Mouse (Mus musculus) kidney, postnatal 4 days (tissue): Measurements from ENCODE around the gene Ofcc1.

Experiments used
- DNase-seq, 2 experiments: peaks; one replicate each; pipeline ENCODE4 v3.0.0; 2021; ENCODE audit warnings: mixed read lengths in 2 of 2

The Ofcc1 gene

DNA sequence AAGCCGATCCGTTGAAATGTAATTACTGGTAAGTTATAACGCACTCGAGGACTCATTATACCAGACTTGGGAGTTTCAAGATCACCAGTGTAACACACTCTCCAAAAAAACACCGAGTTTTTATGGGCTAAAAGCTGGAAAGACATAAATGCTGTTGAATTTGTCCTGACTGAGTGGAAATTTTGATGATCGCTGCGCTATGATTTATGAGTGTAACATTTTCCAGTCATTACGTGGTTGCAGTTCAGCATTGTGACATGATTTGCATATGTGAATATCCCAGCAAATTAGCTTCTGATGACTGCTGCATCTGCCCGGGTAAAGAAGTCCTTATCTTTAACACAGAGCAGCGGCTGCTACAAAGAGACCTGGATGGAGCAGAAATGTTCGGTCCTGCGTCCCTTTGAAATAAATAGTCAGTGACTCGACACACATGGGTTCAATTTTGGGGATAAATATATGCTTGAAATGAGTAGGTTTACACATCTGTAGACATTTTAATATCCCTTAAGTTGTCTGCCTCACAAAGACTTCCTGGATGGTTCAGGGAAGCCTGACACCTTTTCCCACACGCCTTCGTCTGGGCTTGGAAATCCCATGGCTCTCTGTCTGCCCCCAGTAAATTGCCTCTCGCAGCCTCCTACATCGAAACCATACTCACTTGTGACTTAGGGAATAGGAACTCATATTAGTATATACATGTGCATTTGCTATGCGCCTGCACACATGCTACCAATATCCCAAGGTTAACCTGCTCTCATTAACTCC is 381.8 kb downstream of the Ofcc1 start:
- DNase-seq = no peak

- no peak for DNase-seq
These were observed 392.8 kb downstream of the Ofcc1 start for GRCm38 (mm10) chr13:39968349-39969016.

- no peak for DNase-seq
These were observed 404.0 kb downstream of the Ofcc1 start for GRCm38 (mm10) chr13:39957226-39957625.

- DNase-seq = peak; percentile 5 to 19
These were observed 405.2 kb downstream of the Ofcc1 start for GRCm38 (mm10) chr13:39956017-39956416.
